Mouse (Mus musculus) E14TG2a.4 (cell line): Measurements from ENCODE around the gene Nqo1.

Experiments used
- CTCF ChIP-seq: conservative IDR thresholded peaks from 2 replicates; pipeline ENCODE4 v1.5.1; 2014; ENCODE audit warnings: low read length
- NANOG ChIP-seq: IDR thresholded peaks from 2 replicates; pipeline ENCODE4 v1.6.1; 2014; ENCODE audit warnings: borderline replicate concordance, low read length, mixed read lengths

- no peak for TF ChIP-seq CTCF
- no peak for TF ChIP-seq NANOG
Measured at GRCm38 (mm10) chr8:107412552-107412951, 9.5 kb upstream of the Nqo1 start.
